Mouse (Mus musculus) embryonic fibroblast, embryonic 13.5 days (primary cell): ENCODE data around the gene 4932438H23Rik.

Experiments used
- CTCF ChIP-seq: IDR thresholded peaks from 2 replicates; pipeline ENCODE4 v1.5.1; 2011; ENCODE audit warnings: mild to moderate bottlenecking, control low read depth, low read length, moderate library complexity, borderline replicate concordance; ENCODE audit not compliant: insufficient read depth
- POLR2A ChIP-seq: IDR thresholded peaks from 2 replicates; pipeline ENCODE4 v1.6.1; 2011; ENCODE audit warnings: low read depth, mild to moderate bottlenecking, control low read depth, low read length, moderate library complexity

- TF ChIP-seq CTCF (peak; percentile 34; the same call in 1 of the 2 replicates), POLR2A (no peak)
Measured at GRCm38 (mm10) chr16:91023384-91023783, 71.5 kb downstream of the 4932438H23Rik start.
